Mouse (Mus musculus): ENCODE measurements around the gene Smpd3. TPM values are rescaled to one million over a fixed set of nuclear protein-coding genes. Genes with fewer than 3 reads are reported as not detected.
"Not testable (repeated sequence)": the region's sequence is repeated elsewhere in the genome, so short reads cannot be mapped to it uniquely, and the experiment has no call there.

Gene Smpd3
- polyA plus RNA-seq, 1 experiment from 2014 or later, result 65.7 TPM

DNA sequence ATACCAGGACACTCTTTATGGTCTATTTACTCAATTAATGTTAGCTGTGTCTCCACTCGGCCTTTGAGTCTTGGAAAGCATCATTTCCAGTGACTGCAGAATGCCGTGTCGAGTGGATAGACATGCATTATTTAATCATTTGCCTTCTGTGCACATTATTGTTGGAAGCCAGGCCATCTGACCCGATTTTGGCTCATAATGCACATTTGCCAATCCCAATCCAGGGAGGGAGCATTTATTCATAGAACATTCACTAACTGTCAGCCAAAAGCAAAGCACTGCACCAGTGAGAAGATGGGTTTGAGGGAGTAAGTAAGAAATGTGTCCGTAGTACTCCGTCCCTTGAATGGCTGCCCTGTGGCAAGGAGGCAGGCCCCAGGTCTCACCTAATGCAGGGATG lies 17.8 kb downstream of the Smpd3 start:
- Histone ChIP-seq H3K4me2 (no peak overlapping the region), H3K36me3 (replicated peaks) (no peaks in the 10 kb centered on the region), H3K4me3 (no peak overlapping the region), H3K9ac (no peak overlapping the region), H3K27me3 (replicated peaks) (no peaks in the 10 kb centered on the region), H3K9me3 (no peaks in the 10 kb centered on the region), H3K4me1 (peaks cover 33% of the 10 kb centered on the region; the same call in 1 of the 2 replicates), H3K27ac (no peak overlapping the region)
- no peak for ATAC-seq (replicated peaks)
- 65% methylated on average over 6 of the region's 6 CpGs for WGBS

DNA sequence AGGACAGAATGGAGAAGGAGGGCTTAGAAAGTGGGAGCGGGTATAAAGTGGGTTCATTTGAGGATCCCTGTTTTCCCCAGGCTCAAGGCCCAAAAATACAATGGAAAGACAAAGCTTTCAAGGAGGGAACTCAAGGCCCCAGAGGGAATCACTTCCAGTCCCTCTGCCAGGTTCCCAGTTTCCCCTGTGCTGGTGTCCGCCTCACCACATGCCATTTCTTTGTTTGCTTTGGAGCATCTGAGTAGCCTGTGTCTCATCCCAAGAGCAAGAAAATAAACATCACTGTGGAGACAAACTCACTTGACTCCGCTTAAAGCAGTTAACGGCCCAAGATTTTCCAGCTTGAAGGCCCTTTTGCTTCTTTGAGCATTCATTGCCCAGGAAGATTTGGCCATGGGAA lies 20.7 kb downstream of the Smpd3 start:
- no peak overlapping the region for H3K4me2 ChIP-seq
- H3K9ac ChIP-seq, result no peak overlapping the region
- H3K4me1 ChIP-seq, result peaks cover 27% of the 10 kb centered on the region; the same call in 1 of the 2 replicates
- ATAC-seq (replicated peaks), result no peak
- H3K27ac ChIP-seq, result no peak overlapping the region
- H3K4me3 ChIP-seq, result no peak overlapping the region
- H3K9me3 ChIP-seq, result no peaks in the 10 kb centered on the region
- H3K27me3 ChIP-seq (replicated peaks), result no peaks in the 10 kb centered on the region
- H3K36me3 ChIP-seq (replicated peaks), result no peaks in the 10 kb centered on the region
- WGBS, result 63% methylated on average over 4 of the region's 4 CpGs

DNA sequence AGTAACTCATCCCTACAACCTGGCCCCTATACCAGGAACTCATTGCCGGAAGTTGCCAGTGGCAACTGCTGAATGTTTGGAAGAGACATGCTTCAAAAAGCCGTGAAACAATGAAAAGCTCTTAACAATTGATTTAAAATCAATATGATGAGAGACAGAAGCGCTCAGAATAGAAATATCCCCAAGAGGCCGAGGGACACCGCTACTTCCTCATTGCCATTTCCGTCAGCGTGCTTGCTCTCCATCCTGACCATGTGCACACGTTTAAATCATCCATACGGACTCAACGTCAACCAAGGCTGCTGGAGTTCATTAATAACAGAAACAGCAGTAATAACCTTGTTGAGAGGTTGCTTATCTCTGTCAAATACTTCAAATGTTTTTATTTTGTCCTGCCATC lies 21.3 kb downstream of the Smpd3 start:
- 75% methylated on average over 10 of the region's 10 CpGs for WGBS
- Histone ChIP-seq H3K27ac (no peak overlapping the region), H3K9me3 (no peaks in the 10 kb centered on the region), H3K27me3 (replicated peaks) (no peaks in the 10 kb centered on the region), H3K4me2 (no peak overlapping the region), H3K4me3 (no peak overlapping the region), H3K36me3 (replicated peaks) (no peaks in the 10 kb centered on the region), H3K9ac (no peak overlapping the region), H3K4me1 (peaks cover 24% of the 10 kb centered on the region; the same call in 1 of the 2 replicates)
- no peak for ATAC-seq (replicated peaks)

DNA sequence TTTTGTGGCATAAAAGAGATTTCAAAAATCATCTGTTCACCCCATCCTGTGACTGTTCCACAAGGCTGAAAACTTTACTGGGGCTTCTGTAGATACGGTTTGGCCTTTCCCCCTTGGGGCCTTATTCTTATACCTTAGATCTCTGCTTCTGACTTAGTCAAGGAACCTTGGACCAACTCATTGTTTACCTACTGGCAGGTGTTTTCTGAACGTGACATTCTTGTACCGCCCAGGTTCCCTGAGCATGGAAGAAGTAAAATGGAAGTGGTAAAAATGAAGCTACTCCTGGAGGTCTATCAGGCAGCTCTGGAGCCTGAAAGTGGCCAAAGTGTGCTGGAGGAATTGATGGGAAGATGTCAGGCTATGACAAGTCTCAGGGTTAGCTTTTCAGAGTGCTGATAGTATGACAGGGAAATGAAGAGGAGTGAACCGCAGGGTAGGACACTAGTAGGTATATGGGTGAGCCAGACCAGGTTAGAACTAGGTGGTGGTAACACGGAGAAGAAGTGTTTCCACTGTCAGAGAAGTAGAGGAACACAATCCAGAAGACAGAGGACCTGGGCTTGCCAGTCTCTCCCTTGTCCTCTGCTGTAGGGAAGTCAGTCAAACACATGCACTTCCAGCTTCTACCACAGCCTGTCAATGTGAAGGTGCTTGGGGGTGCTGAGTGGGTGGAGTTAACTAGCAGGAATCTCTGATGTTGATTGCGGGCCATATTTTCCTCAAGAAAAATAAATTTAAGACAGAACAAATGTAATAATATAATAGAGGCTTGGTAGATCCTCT lies 22.2 kb downstream of the Smpd3 start:
- Histone ChIP-seq H3K27me3 (replicated peaks) (no peaks in the 10 kb centered on the region), H3K4me2 (no peak overlapping the region), H3K9ac (no peak overlapping the region), H3K4me3 (no peak overlapping the region), H3K36me3 (replicated peaks) (no peaks in the 10 kb centered on the region), H3K27ac (no peak overlapping the region), H3K9me3 (no peaks in the 10 kb centered on the region), H3K4me1 (peaks cover 19% of the 10 kb centered on the region; the same call in 1 of the 2 replicates)
- ATAC-seq (replicated peaks), result no peak
- 88% methylated on average over 6 of the region's 6 CpGs for WGBS

DNA sequence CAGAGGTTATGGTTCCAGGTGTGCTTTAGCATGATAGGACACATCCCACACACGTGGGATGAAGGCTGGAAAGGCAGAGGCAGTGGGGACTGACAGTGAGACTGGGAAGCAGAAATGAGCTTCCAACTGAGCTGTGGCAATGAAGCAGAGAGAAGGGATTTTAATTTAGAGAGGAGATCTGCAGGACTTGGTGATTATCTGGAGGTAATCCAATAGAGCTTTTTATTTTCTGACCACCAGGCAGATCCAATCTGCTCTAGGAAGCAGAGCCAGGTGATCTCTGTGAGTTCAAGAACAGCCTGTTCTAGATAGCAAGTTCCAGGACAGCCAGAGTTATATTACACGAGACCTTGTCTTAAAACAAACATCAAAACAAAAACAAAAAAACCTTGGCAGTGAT lies 24.0 kb downstream of the Smpd3 start:
- Histone ChIP-seq H3K36me3 (replicated peaks) (no peaks in the 10 kb centered on the region), H3K4me1 (peaks cover 8% of the 10 kb centered on the region; the same call in 1 of the 2 replicates), H3K9me3 (no peaks in the 10 kb centered on the region), H3K4me2 (no peak overlapping the region), H3K4me3 (no peak overlapping the region), H3K27ac (no peak overlapping the region), H3K27me3 (replicated peaks) (no peaks in the 10 kb centered on the region), H3K9ac (no peak overlapping the region)
- 56% methylated on average over 2 of the region's 2 CpGs for WGBS
- ATAC-seq (replicated peaks), result no peak

DNA sequence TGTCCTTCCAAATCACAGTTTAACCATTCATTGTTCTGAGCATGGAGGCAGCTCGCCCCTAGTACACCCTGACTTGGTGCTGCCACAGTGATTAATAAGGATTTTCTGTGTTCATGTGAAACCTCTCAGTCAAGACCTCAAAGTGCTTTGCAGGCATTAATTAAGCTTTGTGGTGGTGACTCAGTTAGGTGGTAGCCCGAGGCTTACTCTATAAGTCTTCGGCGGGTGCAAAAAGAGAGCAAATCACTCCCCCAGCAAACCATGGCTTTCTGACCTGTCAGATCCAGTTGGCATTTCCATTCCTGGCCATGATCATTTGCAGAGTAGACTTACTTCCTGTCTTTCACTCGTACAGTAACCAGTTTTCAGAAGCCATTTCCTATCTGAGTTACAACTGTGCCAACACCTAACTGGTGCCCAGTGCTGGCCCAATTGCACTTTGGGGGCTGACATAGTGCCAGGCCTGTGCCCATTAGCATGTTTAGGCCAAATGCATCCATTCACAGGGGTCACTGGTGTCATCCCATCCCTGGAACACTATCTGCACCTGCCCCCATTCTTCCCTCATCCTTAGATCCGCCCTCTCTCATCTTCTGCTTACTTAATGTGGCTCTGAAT lies 24.6 kb downstream of the Smpd3 start:
- Histone ChIP-seq H3K9ac (no peak overlapping the region), H3K27ac (no peak overlapping the region), H3K4me3 (no peak overlapping the region), H3K9me3 (no peaks in the 10 kb centered on the region), H3K4me1 (peaks cover 8% of the 10 kb centered on the region; the same call in 1 of the 2 replicates), H3K36me3 (replicated peaks) (no peaks in the 10 kb centered on the region), H3K4me2 (no peak overlapping the region), H3K27me3 (replicated peaks) (no peaks in the 10 kb centered on the region)
- WGBS, result 88% methylated on average over 6 of the region's 6 CpGs
- ATAC-seq (replicated peaks), result no peak

DNA sequence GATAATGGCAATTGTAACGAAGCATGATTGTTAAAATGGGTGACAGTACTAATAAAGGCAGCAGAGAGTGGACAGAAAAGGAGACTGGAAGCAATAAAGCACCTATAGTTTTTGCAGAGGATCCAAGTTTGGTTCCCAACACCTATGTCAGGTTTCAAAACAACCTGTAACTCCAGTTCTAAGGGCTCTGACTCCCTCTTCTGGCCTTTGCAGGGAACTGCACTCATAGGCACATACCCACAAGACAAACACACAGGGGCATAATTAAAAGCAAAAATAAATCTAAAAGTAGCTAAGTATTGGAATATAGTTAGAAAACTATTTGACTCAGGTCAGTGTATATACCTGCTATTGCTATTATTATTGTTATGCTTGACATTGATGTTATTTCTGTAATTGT lies 25.8 kb downstream of the Smpd3 start:
- Histone ChIP-seq H3K9ac (no peak overlapping the region), H3K4me3 (no peak overlapping the region), H3K4me2 (no peak overlapping the region), H3K4me1 (peaks cover 6% of the 10 kb centered on the region), H3K27ac (no peak overlapping the region), H3K36me3 (replicated peaks) (no peaks in the 10 kb centered on the region), H3K27me3 (replicated peaks) (no peaks in the 10 kb centered on the region), H3K9me3 (no peaks in the 10 kb centered on the region)
- no peak for ATAC-seq (replicated peaks)
- WGBS, result 92% methylated on average over 1 of the region's 1 CpGs

DNA sequence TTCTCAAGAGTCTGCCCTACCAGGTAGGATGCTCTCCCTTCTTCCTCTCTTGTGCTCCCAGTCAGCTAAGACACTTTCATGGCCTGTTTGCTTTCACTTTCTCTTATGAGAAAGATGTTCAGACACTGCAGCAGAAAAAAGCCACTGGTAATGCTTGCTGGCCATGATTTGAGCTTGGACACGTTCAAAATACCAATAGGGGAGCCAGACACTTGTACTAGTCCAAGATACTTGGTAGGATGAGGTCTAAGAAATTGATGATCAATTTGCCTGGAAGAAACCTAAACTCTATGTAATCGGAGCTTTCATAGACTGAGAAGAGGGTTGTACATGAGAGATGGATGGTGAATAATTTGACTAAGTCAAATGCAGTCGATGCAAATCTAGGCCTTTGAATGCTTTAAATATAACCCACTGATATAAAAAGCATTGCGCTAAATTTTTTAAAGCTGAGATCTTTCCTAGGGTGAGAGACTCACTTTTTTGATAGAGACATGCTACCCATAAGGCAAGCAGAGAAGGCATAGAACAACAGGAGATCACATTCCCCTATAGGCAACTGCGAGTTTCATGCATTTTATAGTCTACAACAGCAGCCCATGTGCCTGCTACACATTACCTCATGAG lies 27.6 kb downstream of the Smpd3 start:
- no peak for ATAC-seq (replicated peaks)
- H3K27me3 ChIP-seq (replicated peaks), result no peaks in the 10 kb centered on the region
- peaks cover 3% of the 10 kb centered on the region; the same call in 1 of the 2 replicates for H3K4me1 ChIP-seq
- no peaks in the 10 kb centered on the region for H3K9me3 ChIP-seq
- no peak overlapping the region for H3K27ac ChIP-seq
- H3K36me3 ChIP-seq (replicated peaks), result no peaks in the 10 kb centered on the region
- H3K9ac ChIP-seq, result no peak overlapping the region
- H3K4me3 ChIP-seq, result no peak overlapping the region
- H3K4me2 ChIP-seq, result no peak overlapping the region
- 92% methylated on average over 5 of the region's 5 CpGs for WGBS

DNA sequence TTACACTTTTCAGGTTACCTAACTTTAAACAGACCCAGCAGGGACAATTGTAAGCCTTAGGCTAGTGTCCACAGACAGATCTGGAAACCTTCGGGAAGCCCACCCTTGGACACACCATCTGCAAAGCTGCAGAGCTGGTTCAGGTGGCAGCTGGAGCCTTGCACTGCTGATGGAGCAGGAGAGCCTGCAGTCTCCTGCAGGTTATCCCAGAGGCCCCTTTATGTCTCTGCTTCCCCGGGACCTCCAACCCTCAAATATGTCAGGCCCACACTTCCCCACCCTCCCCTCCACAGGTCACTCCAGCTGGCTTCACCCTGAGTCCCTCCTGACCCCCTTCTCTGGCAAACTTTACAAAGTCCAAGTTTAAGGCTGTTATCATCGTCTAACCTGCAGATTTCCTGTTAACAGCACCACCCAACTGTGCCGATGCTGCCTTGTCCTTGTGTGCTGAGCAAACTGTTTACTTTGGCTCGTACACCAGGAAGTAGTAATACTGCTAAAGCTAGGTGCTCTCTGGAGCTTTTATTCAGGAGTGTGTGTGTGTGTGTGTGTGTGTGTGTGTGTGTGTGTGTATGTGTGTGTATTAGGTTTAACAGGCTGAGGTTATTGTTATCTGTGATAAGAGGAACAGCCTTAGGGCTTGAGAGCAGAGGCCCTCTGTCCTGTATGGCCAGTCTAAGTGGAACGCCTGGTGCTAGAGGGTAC lies 29.6 kb downstream of the Smpd3 start:
- not testable (repeated sequence) for H3K4me2 ChIP-seq; H3K27ac ChIP-seq; H3K4me3 ChIP-seq; H3K9me3 ChIP-seq; ATAC-seq (replicated peaks); H3K9ac ChIP-seq; H3K27me3 ChIP-seq (replicated peaks); H3K36me3 ChIP-seq (replicated peaks); H3K4me1 ChIP-seq
- 77% methylated on average over 6 of the region's 6 CpGs for WGBS

DNA sequence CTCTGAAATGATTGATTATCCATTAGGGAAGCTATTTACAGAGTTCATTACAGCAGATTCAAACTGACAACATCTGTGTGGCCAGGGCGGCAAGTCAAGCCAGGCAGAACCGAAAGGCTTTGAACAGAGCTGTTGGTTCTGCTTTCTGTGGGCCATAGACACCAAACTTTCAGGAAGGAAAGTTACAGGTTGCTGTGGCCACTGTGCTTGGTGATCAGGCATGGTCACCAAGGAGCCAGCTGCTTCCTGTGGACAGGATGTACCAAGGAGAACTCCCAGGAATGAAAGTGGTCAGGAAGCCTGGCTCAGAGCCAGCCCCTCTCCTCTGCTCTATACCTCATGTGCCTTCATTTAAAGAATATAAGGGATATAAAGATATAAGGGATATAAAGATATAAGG lies 30.2 kb downstream of the Smpd3 start:
- H3K4me2 ChIP-seq, result no peak overlapping the region
- H3K36me3 ChIP-seq (replicated peaks), result no peaks in the 10 kb centered on the region
- H3K9ac ChIP-seq, result no peak overlapping the region
- no peak overlapping the region for H3K4me3 ChIP-seq
- H3K9me3 ChIP-seq, result no peaks in the 10 kb centered on the region
- H3K27ac ChIP-seq, result no peak overlapping the region
- H3K27me3 ChIP-seq (replicated peaks), result no peaks in the 10 kb centered on the region
- H3K4me1 ChIP-seq, result peaks cover 3% of the 10 kb centered on the region; the same call in 1 of the 2 replicates
- 94% methylated on average over 2 of the region's 2 CpGs for WGBS
- no peak for ATAC-seq (replicated peaks)

DNA sequence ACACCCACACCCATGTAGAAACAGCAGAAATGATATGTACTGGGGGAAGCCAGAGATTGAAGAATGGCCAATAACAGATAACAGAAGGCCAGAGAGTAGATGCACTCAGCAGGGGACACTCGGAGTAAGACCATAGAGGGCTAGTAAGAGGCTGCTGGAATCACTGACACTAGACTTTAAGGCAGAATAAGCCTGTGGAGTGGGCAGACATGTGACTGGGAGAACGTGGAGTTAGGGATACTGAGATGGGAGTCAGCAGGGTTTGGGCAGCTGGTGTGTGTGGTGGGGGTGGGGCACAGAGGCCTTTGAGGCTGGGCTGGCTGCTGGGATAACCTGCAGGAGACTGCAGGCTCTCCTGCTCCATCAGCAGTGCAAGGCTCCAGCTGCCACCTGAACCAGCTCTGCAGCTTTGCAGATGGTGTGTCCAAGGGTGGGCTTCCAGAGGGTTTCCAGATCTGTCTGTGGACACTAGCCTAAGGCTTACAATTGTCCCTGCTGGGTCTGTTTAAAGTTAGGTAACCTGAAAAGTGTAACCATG lies 31.0 kb downstream of the Smpd3 start:
- not testable (repeated sequence) for ATAC-seq (replicated peaks); H3K4me2 ChIP-seq

DNA sequence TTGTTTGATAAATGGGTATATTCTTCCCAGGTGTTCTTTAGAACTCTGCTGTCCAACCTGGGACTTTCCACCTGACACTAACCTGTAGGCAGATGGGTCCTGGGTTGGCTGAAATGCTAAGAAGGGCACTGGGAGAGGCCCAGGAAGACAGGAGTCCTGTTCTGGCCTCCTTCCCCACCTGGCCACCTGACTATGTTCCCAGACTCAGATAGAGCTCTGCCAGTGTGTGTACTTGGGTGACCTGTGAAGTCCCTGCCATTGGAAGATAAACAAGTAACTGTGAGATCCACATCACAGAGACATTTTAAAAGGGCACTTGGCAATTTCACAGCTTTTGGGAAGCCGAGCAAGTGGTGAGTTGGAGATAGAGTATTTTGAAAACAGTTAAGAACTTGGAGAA lies 31.7 kb downstream of the Smpd3 start:
- WGBS, result 93% methylated on average over 1 of the region's 1 CpGs
- no peak overlapping the region for H3K4me2 ChIP-seq

More for the DNA sequence above, 31.0 kb downstream of the Smpd3 start:
- not testable (repeated sequence) for H3K4me1 ChIP-seq; H3K27ac ChIP-seq; H3K27me3 ChIP-seq (replicated peaks); H3K9ac ChIP-seq; H3K9me3 ChIP-seq; H3K4me3 ChIP-seq; H3K36me3 ChIP-seq (replicated peaks)
- 47% methylated on average over 2 of the region's 2 CpGs for WGBS

More for the DNA sequence above, 31.7 kb downstream of the Smpd3 start:
- Histone ChIP-seq H3K9me3 (no peaks in the 10 kb centered on the region), H3K27me3 (replicated peaks) (no peaks in the 10 kb centered on the region), H3K9ac (no peak overlapping the region), H3K4me3 (no peak overlapping the region), H3K27ac (no peak overlapping the region), H3K36me3 (replicated peaks) (no peaks in the 10 kb centered on the region), H3K4me1 (peaks cover 12% of the 10 kb centered on the region)
- no peak for ATAC-seq (replicated peaks)
